Mouse (Mus musculus): ENCODE measurements around the gene Mapre3. TPM values are rescaled to one million over a fixed set of nuclear protein-coding genes. Genes with fewer than 3 reads are reported as not detected.

Gene Mapre3
- polyA plus RNA-seq, 1 experiment = not detected

GRCm38 (mm10) chr5:30907413-30908059, 93.1 kb downstream of the Mapre3 start, which contains the start of gene Ost4:
Gene Ost4, minus strand, starts transcription at chr5:30907788.
- Histone ChIP-seq H3K4me1 (ENCODE audit: control insufficient read depth, insufficient read depth, low read length) (peaks cover 9% of the 10 kb centered on the region), H3K4me3 (ENCODE audit: insufficient read depth, low read depth, low read length) (peak within 1 kb of the TSS; percentile 83), H3K27ac (ENCODE audit: insufficient read depth, low read depth, low read length) (peak within 1 kb of the TSS; percentile 41)
- TF ChIP-seq POLR2A (IDR thresholded peaks at IDR 0.05; ENCODE audit: insufficient read depth, low read depth, low read length) (peak; percentile 66), CTCF (IDR thresholded peaks at IDR 0.05; ENCODE audit: insufficient read depth, low read depth, low read length) (no peak)
- WGBS = under 1% methylated on average over 58 of the region's 58 CpGs

- Histone ChIP-seq H3K4me3 (ENCODE audit: insufficient read depth, low read depth, low read length) (no peak overlapping the region; the same call in 1 of the 2 replicates), H3K4me1 (ENCODE audit: control insufficient read depth, insufficient read depth, low read length) (peaks cover 17% of the 10 kb centered on the region), H3K27ac (ENCODE audit: insufficient read depth, low read depth, low read length) (no peak overlapping the region)
- WGBS = 54% methylated on average over 13 of the region's 13 CpGs
- TF ChIP-seq CTCF (IDR thresholded peaks at IDR 0.05; ENCODE audit: insufficient read depth, low read depth, low read length) = no peak
- no peak for TF ChIP-seq POLR2A (IDR thresholded peaks at IDR 0.05; ENCODE audit: insufficient read depth, low read depth, low read length)
Measured at GRCm38 (mm10) chr5:30908426-30909299, 94.2 kb downstream of the Mapre3 start.

GRCm38 (mm10) chr5:30909300-30909659, 94.8 kb downstream of the Mapre3 start:
- no peak overlapping the region for H3K27ac ChIP-seq (ENCODE audit: insufficient read depth, low read depth, low read length)
- 76% methylated on average over 7 of the region's 7 CpGs for WGBS
- peaks cover 17% of the 10 kb centered on the region for H3K4me1 ChIP-seq (ENCODE audit: control insufficient read depth, insufficient read depth, low read length)
- H3K4me3 ChIP-seq (ENCODE audit: insufficient read depth, low read depth, low read length) = no peak overlapping the region
- TF ChIP-seq POLR2A (IDR thresholded peaks at IDR 0.05; ENCODE audit: insufficient read depth, low read depth, low read length) (no peak), CTCF (IDR thresholded peaks at IDR 0.05; ENCODE audit: insufficient read depth, low read depth, low read length) (no peak)

- TF ChIP-seq POLR2A (IDR thresholded peaks at IDR 0.05; ENCODE audit: insufficient read depth, low read depth, low read length) (no peak), CTCF (IDR thresholded peaks at IDR 0.05; ENCODE audit: insufficient read depth, low read depth, low read length) (no peak)
- H3K27ac ChIP-seq (ENCODE audit: insufficient read depth, low read depth, low read length) = no peak overlapping the region
- 92% methylated on average over 7 of the region's 7 CpGs for whole genome bisulfite sequencing
- H3K4me3 ChIP-seq (ENCODE audit: insufficient read depth, low read depth, low read length) = no peak overlapping the region
- H3K4me1 ChIP-seq (ENCODE audit: control insufficient read depth, insufficient read depth, low read length) = peaks cover 17% of the 10 kb centered on the region
Measured at GRCm38 (mm10) chr5:30909863-30910262, 95.4 kb downstream of the Mapre3 start.

GRCm38 (mm10) chr5:30910481-30910880, 96.0 kb downstream of the Mapre3 start:
- Histone ChIP-seq H3K27ac (ENCODE audit: insufficient read depth, low read depth, low read length) (no peak overlapping the region), H3K4me1 (ENCODE audit: control insufficient read depth, insufficient read depth, low read length) (peaks cover 18% of the 10 kb centered on the region), H3K4me3 (ENCODE audit: insufficient read depth, low read depth, low read length) (no peak overlapping the region)
- TF ChIP-seq POLR2A (IDR thresholded peaks at IDR 0.05; ENCODE audit: insufficient read depth, low read depth, low read length) (no peak), CTCF (IDR thresholded peaks at IDR 0.05; ENCODE audit: insufficient read depth, low read depth, low read length) (no peak)

GRCm38 (mm10) chr5:30912156-30912555, 97.7 kb downstream of the Mapre3 start:
- Histone ChIP-seq H3K4me3 (ENCODE audit: insufficient read depth, low read depth, low read length) (no peak overlapping the region), H3K4me1 (ENCODE audit: control insufficient read depth, insufficient read depth, low read length) (peaks cover 22% of the 10 kb centered on the region), H3K27ac (ENCODE audit: insufficient read depth, low read depth, low read length) (no peak overlapping the region)
- no peak for TF ChIP-seq CTCF (IDR thresholded peaks at IDR 0.05; ENCODE audit: insufficient read depth, low read depth, low read length)
- no peak for TF ChIP-seq POLR2A (IDR thresholded peaks at IDR 0.05; ENCODE audit: insufficient read depth, low read depth, low read length)
- WGBS = 46% methylated on average over 5 of the region's 5 CpGs

GRCm38 (mm10) chr5:30913060-30913841, 98.8 kb downstream of the Mapre3 start, which contains the start of gene Emilin1:
Gene Emilin1, plus strand, starts transcription at chr5:30913402.
- WGBS = 38% methylated on average over 13 of the region's 13 CpGs
- no peak for TF ChIP-seq CTCF (IDR thresholded peaks at IDR 0.05; ENCODE audit: insufficient read depth, low read depth, low read length)
- no peak for TF ChIP-seq POLR2A (IDR thresholded peaks at IDR 0.05; ENCODE audit: insufficient read depth, low read depth, low read length)
- no peak within 1 kb of the TSS for H3K27ac ChIP-seq (ENCODE audit: insufficient read depth, low read depth, low read length)
- H3K4me1 ChIP-seq (ENCODE audit: control insufficient read depth, insufficient read depth, low read length) = peaks cover 18% of the 10 kb centered on the region
- 0 out of 2 replicates have a peak within 1 kb of the TSS, but pooled peaks have one; percentile 3 for H3K4me3 ChIP-seq (ENCODE audit: insufficient read depth, low read depth, low read length)

- 89% methylated on average over 7 of the region's 7 CpGs for WGBS
Measured at GRCm38 (mm10) chr5:30914101-30914635, 99.7 kb downstream of the Mapre3 start.

More at GRCm38 (mm10) chr5:30914101-30914635, 99.7 kb downstream of the Mapre3 start:
- peaks cover 15% of the 10 kb centered on the region for H3K4me1 ChIP-seq (ENCODE audit: control insufficient read depth, insufficient read depth, low read length)
- H3K4me3 ChIP-seq (ENCODE audit: insufficient read depth, low read depth, low read length) = no peak overlapping the region
- no peak overlapping the region for H3K27ac ChIP-seq (ENCODE audit: insufficient read depth, low read depth, low read length)
- TF ChIP-seq POLR2A (IDR thresholded peaks at IDR 0.05; ENCODE audit: insufficient read depth, low read depth, low read length) = no peak
- TF ChIP-seq CTCF (IDR thresholded peaks at IDR 0.05; ENCODE audit: insufficient read depth, low read depth, low read length) = no peak
